Mouse (Mus musculus) adrenal gland, adult 18-20 months (tissue): Measurements from ENCODE around the gene Rbm15b. TPM values are rescaled to one million over a fixed set of nuclear protein-coding genes. Genes with fewer than 3 reads are reported as not detected.

Source experiments
- DNase-seq, 2 experiments: peaks; one replicate each; pipeline ENCODE4 v3.0.0; 2021 to 2022; ENCODE audit warnings: low spot score in 2 of 2
- total RNA-seq, 2 experiments: library from RNA; stranded (reverse); gene quantifications; 1 replicate in 1 of 2; 2 replicates in 1 of 2; pipeline ENCODE4 v1.2.3; 2021

Rbm15b gene
- total RNA-seq, 2 experiments from 2014 or later = 24.0 to 26.6 TPM

DNA sequence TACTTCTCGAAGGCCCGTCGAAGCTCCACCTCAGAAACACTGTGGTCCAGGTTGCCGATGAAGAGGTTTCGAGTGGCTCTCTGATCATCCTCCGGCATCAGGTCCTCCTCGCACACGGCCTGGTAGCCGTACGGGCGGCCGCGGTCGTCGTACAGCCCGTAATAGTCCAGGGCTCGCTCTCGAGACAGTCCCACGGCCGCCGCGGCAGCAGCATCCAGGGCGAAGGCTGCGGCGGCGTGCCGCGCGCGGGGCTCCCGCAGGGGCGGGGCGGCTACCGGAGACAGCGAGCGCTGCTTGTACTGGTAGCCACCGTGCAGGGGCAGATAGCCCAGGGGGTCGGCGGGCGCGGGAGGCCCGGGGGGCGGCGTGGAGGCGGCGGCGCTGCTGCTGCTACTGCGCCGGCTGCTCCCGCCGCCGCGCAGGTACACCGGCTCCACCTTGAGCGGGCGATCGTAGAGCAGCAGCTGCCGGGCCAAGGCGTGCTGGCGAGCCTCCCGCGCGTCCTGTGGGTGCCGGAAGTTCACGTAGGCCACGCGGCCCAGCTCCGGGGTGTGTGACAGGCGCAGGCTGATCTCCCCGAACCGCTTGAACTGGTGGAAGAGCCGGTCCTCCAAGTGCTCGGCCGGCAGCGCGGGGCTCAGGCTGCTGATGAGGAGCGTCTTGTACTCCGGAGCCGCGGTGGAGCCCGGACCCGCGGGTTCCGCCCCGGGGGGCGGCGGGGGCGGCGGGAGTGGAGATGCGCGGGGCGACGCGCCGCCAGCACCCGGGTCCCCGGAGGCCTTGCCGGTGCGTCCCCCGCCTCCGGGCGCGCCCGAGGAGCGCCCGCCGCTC lies 1.1 kb downstream of the Rbm15b start:
- DNase-seq = peak; percentile 42 to 50

DNA sequence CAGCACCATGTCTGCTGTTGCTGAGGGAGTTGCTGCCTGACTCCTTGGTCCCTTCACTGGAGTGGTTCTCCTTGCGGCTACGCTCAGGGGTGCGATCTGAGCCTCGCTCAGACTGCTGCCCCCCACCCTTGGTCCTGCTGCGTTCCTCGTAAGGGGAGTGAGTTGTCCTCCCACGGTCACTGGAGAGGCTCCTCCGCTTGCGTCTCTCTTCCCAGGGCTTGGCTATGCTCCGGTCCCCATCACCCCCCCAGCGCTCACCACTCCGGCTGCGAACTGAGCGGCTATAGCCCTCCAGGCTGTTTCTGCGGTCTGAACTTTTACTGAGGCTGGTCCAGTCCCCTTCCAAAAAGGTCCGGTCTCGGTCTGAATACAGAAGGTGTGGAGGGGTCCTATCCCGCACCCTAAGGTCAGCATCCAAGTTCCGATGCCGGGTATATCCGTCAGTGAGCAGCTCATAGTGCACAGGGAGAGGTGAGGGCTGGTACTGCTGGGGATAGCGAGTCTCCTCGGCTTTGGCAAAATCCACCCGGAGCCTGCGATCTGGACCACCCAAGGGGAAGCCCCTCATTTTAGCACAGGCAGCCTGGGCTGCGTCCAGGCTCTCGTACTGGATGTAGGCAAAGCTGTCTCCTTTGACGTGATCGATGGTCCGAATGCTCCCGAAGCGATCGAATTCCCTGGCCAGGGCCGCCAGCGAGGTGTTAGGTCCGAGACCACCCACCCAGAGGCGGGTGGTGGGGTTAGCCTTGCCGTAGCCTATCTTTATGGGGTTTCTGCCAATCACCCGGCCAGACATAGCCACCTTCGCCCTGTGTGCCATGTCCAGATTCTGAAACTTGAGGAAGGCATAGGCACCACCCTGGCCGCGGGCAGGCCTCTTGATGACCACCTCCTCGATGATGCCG lies 2.0 kb downstream of the Rbm15b start:
- DNase-seq = no peak

DNA sequence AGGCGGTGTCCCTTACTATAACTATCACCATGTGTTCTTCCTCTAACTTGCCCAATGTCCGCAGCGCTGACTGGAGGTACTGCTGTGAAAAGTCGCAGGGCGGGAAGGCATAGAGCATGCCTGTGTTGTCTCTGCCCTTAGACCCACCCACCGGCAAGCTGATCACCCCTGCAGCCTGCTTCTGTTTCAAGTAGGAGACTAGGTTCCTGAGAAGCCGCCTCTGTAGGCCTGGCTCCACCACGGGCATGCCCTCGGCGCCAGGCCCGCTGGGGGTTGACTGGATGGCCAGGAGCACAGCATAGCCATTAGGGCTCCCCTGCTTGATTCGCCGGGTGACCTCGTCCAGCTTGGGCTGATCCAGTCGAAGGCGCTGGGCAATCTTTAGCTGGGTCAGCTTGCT lies 2.9 kb downstream of the Rbm15b start:
- no peak for DNase-seq

DNA sequence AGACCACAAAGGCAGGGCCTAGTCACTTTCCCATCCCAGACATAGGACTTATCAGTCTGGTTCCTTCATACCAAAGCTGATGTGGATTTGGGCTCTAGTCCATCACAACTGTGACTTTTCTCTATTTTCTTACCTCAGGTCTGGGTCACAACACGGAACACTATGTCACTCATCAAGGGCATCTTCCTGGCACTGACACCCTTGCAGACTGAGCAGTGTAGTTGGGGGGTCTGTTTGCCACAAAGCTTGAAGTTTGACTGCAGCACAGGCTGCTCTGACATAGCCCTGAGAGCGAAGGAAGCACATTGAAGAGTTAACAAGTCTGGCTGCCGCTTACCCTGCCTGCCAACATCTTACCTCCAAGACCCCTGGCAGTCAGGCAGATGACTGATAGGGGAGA lies 4.1 kb downstream of the Rbm15b start:
- DNase-seq = no peak

DNA sequence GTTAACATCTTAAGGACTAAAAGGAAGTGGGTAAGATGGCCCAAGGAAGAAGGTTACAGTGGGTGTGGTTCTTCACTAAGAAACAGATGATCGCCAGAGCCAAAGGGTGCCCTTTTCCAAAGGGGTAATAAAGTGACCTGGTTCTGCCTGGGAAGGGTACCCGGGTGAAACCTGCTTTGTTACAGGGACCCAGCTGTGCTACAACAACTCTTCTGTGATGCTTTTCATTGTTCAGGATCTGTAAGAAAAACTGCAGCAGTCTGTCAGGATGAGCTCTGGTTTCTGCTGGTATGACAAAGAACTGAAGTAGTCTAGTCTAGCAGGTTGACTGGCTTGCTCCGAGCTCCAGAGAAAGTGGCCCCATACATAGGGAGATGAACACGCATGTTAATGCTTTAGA lies 5.1 kb downstream of the Rbm15b start:
- DNase-seq = no peak

DNA sequence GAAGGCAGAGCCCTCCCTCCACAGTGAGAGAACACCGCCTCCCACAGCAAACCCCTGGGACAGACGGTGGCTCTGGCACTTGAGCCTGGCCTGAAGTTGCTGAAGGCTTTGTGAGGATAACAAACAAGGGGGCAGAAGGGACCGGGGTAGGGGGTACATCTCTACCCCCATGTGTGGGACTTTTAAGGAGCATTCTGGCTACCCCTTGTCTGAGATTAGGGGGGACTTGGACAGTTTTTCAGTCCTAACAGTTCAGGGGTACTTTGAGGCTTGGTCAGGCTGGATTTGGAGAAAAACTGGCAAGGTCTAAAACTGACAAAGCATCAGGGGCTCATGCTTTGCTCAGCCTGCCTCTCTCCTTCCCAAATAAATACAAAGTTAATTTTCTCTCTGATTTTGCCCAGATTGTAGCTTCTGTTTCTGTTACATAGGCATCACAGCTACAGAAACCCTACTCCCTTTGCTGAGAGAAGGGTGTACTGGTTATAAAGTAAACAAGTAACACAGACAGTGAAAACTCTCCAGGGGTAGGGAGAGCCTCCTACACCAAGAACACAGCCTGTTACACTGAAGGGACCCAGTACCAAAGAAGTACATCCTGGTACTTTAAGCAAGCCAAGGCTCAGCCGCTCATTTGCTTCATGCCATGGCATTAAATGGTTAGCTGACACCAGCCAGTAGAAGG lies 6.0 kb downstream of the Rbm15b start:
- DNase-seq = no peak

DNA sequence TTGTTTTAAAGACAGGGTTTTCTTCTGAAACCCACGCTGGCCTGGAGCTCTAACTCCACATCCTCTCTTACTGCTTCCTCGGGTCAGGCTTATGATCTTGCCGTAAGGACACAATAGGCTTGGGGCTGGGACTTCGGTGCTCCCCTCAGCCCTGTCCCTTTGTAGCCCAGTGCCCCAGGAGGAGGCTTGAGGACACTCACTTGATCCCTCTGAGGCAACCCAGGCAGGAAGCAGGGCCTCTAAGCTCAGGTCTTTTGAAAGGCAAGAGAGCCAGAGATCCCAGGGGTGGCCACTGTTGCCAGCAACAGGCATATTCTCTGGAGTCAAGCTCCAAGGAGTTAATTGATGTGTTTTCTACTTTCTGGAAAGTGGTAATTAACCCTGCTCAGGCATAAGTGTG lies 7.8 kb downstream of the Rbm15b start:
- DNase-seq = no peak

DNA sequence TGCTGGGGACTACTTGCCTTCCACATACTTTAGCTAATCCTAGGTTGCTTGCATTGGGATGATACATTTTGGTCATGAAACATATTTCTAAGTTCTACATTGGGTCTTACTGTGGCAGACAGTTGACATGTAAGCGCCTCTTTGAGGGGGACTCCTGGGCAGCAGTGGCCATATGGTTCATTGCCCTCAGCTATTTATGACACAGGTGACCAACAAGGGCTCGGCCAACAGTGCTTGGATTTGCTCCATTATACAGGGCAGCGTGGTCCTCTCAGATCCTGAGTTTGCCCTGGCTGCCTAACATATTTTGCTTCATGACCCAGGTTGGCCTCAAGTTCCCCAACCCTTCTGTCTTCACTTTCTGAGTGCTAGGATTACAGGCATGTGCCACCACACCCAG lies 10.6 kb downstream of the Rbm15b start:
- DNase-seq = no peak

DNA sequence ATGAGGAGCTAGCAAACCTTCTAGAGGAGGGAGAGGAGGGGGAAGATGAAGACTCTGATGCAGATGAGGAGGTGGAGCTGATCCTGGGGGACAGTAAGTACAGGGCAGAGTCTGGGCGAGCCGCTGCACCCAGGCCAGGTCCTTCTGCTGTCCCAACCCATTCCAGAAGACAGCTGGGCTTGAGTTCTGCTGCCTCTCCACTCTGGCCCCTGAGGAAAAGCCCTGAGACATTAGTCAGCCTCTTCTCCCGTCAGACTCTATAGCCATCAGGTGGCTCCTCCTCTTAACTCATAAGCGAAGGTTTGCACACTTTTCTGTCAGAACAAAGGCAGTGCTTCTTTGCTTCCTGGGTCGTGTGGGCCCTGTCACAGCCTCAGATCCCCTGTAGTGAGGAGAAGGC lies 13.0 kb downstream of the Rbm15b start:
- no peak for DNase-seq

DNA sequence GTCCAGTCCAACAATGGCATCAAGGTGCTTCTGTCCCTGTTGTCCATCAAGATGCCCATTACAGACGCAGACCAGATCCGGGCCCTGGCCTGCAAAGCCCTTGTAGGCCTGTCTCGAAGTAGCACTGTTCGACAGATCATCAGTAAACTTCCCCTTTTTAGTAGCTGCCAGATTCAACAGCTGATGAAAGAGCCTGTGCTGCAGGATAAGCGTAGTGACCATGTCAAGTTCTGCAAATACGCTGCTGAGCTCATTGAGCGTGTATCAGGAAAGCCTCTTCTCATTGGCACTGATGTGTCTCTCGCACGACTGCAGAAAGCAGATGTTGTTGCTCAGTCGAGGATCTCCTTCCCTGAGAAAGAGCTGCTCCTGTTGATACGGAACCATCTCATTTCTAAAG lies 29.2 kb downstream of the Rbm15b start:
- no peak for DNase-seq

DNA sequence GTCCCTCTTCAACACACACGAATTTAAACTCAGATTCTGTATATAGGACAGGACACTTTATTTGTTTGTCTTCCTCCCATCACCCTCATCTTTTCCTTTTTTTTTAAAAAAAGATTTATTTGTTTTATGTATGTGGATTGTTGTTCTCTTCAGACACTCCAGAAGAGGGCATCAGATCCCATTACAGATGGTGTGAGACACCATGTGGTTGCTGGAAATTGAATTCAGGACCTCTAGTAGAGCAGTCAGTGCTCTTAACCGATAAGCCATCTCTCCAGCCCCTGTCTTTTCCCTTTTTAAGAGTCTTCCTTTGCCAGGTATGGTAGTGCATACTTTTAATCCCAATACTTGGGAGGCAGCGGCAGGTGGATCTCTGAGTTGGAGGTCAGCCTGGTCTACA lies 30.6 kb downstream of the Rbm15b start:
- DNase-seq = no peak

DNA sequence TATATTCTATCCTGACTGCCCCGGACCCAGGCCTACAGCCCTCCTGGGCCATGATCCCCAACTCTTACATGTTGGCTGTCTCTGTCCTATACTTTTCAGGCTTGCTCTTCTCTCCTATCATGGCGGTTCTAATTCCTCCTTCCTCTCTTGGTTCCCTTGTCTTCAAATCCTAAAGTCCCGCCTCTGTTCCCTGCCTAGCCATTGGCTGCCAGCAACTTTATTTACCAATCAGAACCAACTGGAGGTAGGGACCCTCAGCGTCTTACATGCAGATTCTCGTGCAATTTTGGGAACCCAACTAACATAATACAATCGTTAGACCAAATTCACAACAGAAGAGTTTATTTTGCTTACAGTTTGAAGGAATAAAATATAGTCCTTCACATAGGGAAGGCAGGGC lies 44.4 kb downstream of the Rbm15b start:
- no peak for DNase-seq

DNA sequence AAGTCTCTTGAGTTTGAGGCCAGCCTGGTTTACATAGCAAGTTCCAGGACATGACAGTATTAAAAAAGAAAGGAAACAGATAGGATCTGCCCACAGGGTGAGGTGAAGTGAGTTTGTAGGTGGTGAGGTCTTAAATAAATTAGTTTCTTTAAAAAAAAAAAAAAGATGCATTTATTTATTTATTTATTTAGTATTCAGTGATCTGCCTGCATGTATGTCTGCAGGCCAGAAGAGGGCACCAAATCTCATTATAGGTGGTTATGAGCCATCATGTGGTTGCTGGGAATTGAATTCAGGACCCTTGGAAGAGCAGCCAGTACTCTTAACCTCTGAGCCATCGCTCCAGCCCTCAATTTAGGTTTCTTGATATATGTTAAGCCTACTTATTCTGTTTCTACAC lies 46.7 kb downstream of the Rbm15b start:
- no peak for DNase-seq

Other genes with a start within 250 kb of the Rbm15b start
- gene Grm2, start 231.3 kb downstream of the Rbm15b start, total RNA-seq = not detected
- 100 to 1,000 TPM in 1 of 2 experiments, 10 to 100 TPM in 1; 93.5 to 136 TPM for gene Tex264, start 201.5 kb downstream of the Rbm15b start, total RNA-seq
- 10 to 100 TPM; 15.1 to 24.2 TPM for gene Rad54l2, start 98.2 kb downstream of the Rbm15b start, total RNA-seq
- gene Dcaf1, start 65.6 kb downstream of the Rbm15b start, total RNA-seq = 10 to 100 TPM; 39.1 to 42.8 TPM
- 100 to 1,000 TPM; 240 to 272 TPM for gene Manf, start 4.6 kb upstream of the Rbm15b start, total RNA-seq